Mouse (Mus musculus): Measurements from ENCODE around the gene Col4a4.

DNA sequence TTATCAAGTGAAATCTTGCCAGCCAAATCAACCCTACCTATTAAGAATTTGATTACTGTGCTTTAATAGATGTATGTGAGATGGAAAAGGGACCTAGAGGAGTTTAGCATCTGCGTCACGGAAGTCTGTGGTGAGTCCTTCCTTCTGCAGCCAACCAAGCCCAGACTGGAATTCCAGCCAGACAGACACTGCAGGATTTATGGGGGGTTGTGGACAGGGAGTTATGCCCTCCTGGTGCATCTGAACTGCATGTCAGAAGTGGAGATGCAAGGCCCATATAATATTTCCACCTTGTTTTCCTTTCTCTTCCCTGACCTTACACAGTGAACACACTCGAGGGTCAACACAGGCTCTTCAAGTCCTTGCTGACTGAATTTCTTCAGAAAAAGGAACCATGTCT, 176.1 kb downstream of the Col4a4 start:
- TF ChIP-seq CTCF (IDR thresholded peaks at IDR 0.05; ENCODE audit: extremely low read depth, insufficient read depth, low read length) (no peak), POLR2A (IDR thresholded peaks at IDR 0.05; ENCODE audit: extremely low read depth, insufficient read depth, low read length) (no peak)
